Mouse (Mus musculus) G1E (cell line): ENCODE measurements at regions not wholly inside any gene's neighbourhood (a gene's known extent, or its start where the extent isn't known, plus 50 kb on each side); places are given as distances from the start of the nearest gene placed in this dataset.

Experiments
- CTCF ChIP-seq: IDR thresholded peaks from 2 replicates; pipeline ENCODE4 v1.5.1; 2012; ENCODE audit warnings: low read depth, low read length, inconsistent platforms, mixed read lengths
- GATA1 ChIP-seq: IDR thresholded peaks from 2 replicates; pipeline ENCODE4 v1.6.1; 2012; ENCODE audit warnings: borderline replicate concordance, low read length, inconsistent platforms, mixed read lengths
- GATA2 ChIP-seq: IDR thresholded peaks from 2 replicates; pipeline ENCODE4 v1.6.1; 2012; ENCODE audit warnings: low read depth, low read length, inconsistent platforms, borderline replicate concordance
- TAL1 ChIP-seq: conservative IDR thresholded peaks from 2 replicates; pipeline ENCODE4 v1.6.1; 2012; ENCODE audit warnings: low read depth, low read length, inconsistent platforms, mixed read lengths

GRCm38 (mm10) chr2:79065321-79065720 is 189.9 kb upstream of the Itga4 start:
- TF ChIP-seq GATA2 (no peak), CTCF (no peak), TAL1 (no peak), GATA1 (no peak)
